Mouse (Mus musculus): ENCODE measurements at regions not wholly inside any gene's neighbourhood (a gene's known extent, or its start where the extent isn't known, plus 50 kb on each side); places are given as distances from the start of the nearest gene placed in this dataset.

DNA sequence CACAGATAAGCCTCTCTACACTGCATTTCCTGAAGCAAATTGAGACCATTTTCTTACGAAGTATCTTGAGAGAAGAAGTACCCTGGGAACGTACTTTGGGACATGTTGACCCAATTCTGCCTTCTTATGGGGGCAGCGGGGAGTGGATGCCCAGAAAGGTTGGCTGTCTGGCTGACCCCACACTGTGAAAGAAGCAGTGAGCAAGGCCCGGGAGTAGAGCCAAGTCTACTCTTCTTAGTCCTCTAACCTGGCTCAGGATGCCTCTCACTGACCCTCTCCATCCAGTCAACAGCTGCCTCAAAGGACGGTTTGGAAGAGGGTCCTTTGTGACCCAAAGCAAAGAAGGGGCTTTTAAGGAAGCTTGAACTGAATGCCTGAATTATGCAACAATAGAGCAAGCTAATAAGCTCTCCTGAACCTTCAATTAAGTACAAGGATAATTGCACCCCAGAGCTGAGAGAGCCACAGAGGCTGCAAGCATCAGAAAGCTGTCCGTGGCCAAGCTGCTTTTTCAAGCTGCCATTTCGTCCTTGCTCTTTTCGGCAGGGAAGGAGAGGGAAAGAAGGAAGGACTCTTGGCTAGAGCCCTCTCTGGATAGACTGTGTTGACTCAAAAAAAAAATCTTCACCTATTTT, 70.3 kb downstream of the Pctp start:
- no peak for DNase-seq

GRCm38 (mm10) chr11:89929115-89929988, 73.3 kb downstream of the Pctp start:
- no peak for DNase-seq

GRCm38 (mm10) chr11:89927483-89928156, 75.1 kb downstream of the Pctp start:
- no peak for DNase-seq

- DNase-seq, result no peak
Measured at GRCm38 (mm10) chr11:89922551-89922950, 80.1 kb downstream of the Pctp start.

DNA sequence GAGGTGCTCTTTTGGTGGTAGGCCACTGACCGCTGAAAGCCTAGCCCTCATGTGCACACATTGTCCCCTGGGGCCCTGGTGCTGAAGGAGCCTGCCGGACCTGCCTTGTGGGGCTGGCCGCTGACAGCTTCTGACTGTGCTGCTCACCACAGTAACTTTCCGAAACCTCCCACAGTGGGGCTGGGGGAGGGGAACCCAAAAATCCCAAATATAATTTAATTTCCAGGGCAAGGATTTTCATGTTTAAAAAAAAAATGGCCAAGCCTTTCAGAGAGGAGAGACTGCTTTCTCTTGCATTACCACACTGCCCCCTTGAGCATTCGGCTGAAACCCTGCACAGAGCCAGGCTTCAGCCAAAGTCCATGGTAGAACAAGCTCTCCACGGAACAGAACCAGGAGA, 81.5 kb downstream of the Pctp start:
- DNase-seq, result peak; percentile 67

GRCm38 (mm10) chr11:89915795-89916194, 86.9 kb downstream of the Pctp start:
- DNase-seq, result no peak

- no peak for DNase-seq
Measured at GRCm38 (mm10) chr11:89914577-89914976, 88.1 kb downstream of the Pctp start.

- DNase-seq, result no peak
Measured at GRCm38 (mm10) chr11:89901241-89901740, 101.4 kb downstream of the Pctp start.

- no peak for DNase-seq
Measured at GRCm38 (mm10) chr11:89898516-89898915, 104.2 kb downstream of the Pctp start.

DNA sequence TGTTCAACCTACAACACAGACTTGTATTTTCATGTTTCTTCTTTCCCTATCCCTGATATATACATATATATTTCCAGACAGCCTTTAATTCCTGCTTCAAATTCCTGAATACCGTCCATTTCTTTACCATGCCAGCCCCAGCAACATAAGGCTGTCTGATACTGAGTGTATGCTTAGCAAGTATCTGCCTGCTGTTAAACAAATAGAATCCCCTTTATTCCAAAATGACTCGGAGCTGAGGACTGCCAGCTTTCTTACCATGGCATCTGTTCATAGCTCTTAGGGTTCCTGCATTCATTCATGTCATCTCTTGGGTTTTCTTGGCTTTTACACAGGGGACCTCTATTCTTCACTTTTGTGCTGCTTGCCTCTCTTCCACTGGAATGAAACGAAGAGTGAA, 105.8 kb downstream of the Pctp start:
- no peak for DNase-seq

DNA sequence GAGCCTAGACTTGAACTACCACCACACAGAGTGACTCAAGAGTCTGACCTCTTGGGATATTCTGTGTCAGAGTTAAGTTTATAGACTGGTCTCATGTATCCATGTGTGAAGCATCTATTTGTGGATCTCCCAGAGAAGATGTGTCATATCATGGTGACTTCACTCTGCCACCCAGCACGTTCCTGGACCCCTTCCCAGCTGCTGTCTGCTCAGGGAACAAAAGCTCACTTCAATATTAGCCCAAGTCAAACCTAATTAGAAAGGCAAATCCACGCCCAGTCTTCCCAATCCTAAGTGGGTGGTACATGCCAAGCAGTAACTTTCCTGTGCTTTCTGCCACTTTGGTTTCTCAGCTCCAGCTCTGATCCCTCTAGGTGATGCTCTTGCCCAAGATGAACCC, 94.1 kb upstream of the Ankfn1 start:
- DNase-seq, result no peak

GRCm38 (mm10) chr11:89867575-89867974, 90.1 kb upstream of the Ankfn1 start:
- no peak for DNase-seq

GRCm38 (mm10) chr11:89856184-89856769, 78.8 kb upstream of the Ankfn1 start:
- DNase-seq, result no peak

- DNase-seq, result no peak
Measured at GRCm38 (mm10) chr11:89841853-89842252, 64.4 kb upstream of the Ankfn1 start.

- peak; percentile 12 for DNase-seq
Measured at GRCm38 (mm10) chr11:89839671-89840327, 62.3 kb upstream of the Ankfn1 start.

DNA sequence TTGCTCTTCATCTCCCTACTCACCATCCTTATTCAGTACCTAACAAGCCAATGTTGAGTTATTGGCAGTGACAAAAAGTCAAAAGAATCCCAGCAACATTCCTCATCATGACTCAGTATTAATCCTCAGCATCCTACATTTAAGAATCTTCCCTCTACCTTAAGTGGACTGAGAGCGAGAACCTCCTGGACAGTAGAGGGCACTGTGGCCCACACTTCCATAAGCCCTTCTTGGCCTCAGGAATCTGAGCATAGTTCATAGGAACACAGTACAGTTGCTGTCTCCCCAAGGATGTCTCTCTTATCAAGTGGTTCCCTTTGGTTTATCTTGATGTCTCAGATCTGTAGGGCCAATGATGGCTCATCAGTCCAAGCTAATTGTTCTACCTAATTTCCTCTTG, 60.5 kb upstream of the Ankfn1 start:
- DNase-seq, result no peak

DNA sequence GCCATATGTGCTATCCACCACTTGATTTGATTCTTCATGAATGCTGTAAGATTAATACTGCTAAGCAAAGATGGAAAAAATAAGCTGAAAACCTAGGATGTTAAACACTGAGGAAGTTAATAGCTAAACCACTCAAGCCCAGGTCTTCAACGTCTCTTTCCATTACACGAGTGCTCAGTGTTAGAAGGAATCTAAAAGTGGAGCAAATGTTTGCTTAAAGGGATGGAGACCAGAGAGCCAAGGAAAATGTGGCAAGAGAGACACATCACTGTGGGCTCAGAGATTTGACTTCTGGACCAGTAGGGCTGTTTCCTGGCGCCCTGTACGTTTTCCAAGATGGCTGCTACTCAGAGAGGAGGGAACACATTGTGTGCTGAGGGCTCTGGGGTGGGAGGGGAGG, 59.4 kb upstream of the Ankfn1 start:
- DNase-seq, result no peak

GRCm38 (mm10) chr11:89834068-89834467, 56.6 kb upstream of the Ankfn1 start:
- no peak for DNase-seq

DNA sequence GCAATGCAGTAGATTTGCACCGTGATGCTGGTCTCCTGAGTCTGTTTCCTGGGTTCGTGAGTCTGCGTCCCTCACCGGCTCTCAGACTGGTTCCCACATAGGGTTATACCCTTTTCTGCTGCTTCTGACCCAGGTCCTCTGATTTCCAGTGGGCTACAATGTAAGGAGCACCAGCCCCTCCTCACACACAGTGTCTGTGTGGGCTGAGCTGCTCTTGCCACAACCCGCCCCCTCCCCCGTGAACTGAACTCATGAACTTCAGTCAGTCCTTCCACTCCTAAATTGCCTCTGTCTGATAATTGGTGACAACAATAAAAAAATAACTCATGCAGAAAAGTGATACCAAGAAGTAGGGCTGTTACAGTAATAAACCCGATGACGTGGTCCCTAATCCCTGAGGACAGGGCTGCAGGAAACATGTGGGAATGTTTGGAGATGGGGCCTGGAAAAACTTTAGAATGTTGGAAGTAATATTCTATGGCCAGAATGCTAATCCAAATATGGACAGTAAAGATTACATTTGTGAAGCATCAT, 54.2 kb upstream of the Ankfn1 start:
- no peak for DNase-seq

Measured in adrenal gland, postnatal 10 days (tissue).